Mouse (Mus musculus): ENCODE measurements around the gene Zbtb22. TPM values are rescaled to one million over a fixed set of nuclear protein-coding genes. Genes with fewer than 3 reads are reported as not detected.

The Zbtb22 gene
- total RNA-seq, 2 experiments from 2014 or later, result 20.3 to 23.3 TPM

- DNase-seq (ENCODE audit: low spot score in 2 of 2), result peak; percentile 81 to 83
Observed at GRCm38 (mm10) chr17:33920282-33921097, 4.8 kb downstream of the Zbtb22 start.

GRCm38 (mm10) chr17:33921361-33921760, 5.7 kb downstream of the Zbtb22 start:
- no peak for DNase-seq (ENCODE audit: low spot score in 2 of 2)

GRCm38 (mm10) chr17:33924577-33925283, 9.0 kb downstream of the Zbtb22 start:
- DNase-seq (ENCODE audit: low spot score in 2 of 2), result no peak

- no peak for DNase-seq (ENCODE audit: low spot score in 2 of 2)
Observed at GRCm38 (mm10) chr17:33925406-33926116, 9.9 kb downstream of the Zbtb22 start.

GRCm38 (mm10) chr17:33926207-33926932, 10.7 kb downstream of the Zbtb22 start:
- DNase-seq (ENCODE audit: low spot score in 2 of 2), result no peak

GRCm38 (mm10) chr17:33928251-33928947, 12.7 kb downstream of the Zbtb22 start:
- no peak for DNase-seq (ENCODE audit: low spot score in 2 of 2)

- DNase-seq (ENCODE audit: low spot score in 2 of 2), result peak; percentile 95
Observed at GRCm38 (mm10) chr17:33929371-33930279, 13.9 kb downstream of the Zbtb22 start, which contains the start of gene Rgl2. Rgl2 (plus strand) TSS chr17:33929543.

GRCm38 (mm10) chr17:33930280-33931158, 14.8 kb downstream of the Zbtb22 start:
- peak; percentile 44 to 53 for DNase-seq (ENCODE audit: low spot score in 2 of 2)

- peak in 1 of 2 experiments; percentile 27 for DNase-seq (ENCODE audit: low spot score in 2 of 2)
Observed at GRCm38 (mm10) chr17:33931159-33931866, 15.6 kb downstream of the Zbtb22 start.

GRCm38 (mm10) chr17:33931947-33932346, 16.2 kb downstream of the Zbtb22 start:
- DNase-seq (ENCODE audit: low spot score in 2 of 2), result peak in 1 of 2 experiments; percentile 24

GRCm38 (mm10) chr17:33932448-33932847, 16.7 kb downstream of the Zbtb22 start:
- DNase-seq (ENCODE audit: low spot score in 2 of 2), result no peak

GRCm38 (mm10) chr17:33932970-33933369, 17.3 kb downstream of the Zbtb22 start:
- peak in 1 of 2 experiments; percentile 20 for DNase-seq (ENCODE audit: low spot score in 2 of 2)

- peak in 1 of 2 experiments; percentile 21 for DNase-seq (ENCODE audit: low spot score in 2 of 2)
Observed at GRCm38 (mm10) chr17:33935422-33936055, 19.8 kb downstream of the Zbtb22 start.

- DNase-seq (ENCODE audit: low spot score in 2 of 2), result no peak
Observed at GRCm38 (mm10) chr17:33936993-33937392, 21.3 kb downstream of the Zbtb22 start.

- no peak for DNase-seq (ENCODE audit: low spot score in 2 of 2)
Observed at GRCm38 (mm10) chr17:33938783-33939182, 23.1 kb downstream of the Zbtb22 start.

GRCm38 (mm10) chr17:33940206-33940805, 24.6 kb downstream of the Zbtb22 start, which contains the start of the genes Pfdn6 and Wdr46:
Pfdn6 (minus strand) TSS chr17:33940343.
Wdr46 (plus strand) TSS chr17:33940660.
- peak; percentile 81 to 86 for DNase-seq (ENCODE audit: low spot score in 2 of 2)
